Comparison of ENCODE assay signal across 8 mouse cellular contexts in the genomic region with DNA sequence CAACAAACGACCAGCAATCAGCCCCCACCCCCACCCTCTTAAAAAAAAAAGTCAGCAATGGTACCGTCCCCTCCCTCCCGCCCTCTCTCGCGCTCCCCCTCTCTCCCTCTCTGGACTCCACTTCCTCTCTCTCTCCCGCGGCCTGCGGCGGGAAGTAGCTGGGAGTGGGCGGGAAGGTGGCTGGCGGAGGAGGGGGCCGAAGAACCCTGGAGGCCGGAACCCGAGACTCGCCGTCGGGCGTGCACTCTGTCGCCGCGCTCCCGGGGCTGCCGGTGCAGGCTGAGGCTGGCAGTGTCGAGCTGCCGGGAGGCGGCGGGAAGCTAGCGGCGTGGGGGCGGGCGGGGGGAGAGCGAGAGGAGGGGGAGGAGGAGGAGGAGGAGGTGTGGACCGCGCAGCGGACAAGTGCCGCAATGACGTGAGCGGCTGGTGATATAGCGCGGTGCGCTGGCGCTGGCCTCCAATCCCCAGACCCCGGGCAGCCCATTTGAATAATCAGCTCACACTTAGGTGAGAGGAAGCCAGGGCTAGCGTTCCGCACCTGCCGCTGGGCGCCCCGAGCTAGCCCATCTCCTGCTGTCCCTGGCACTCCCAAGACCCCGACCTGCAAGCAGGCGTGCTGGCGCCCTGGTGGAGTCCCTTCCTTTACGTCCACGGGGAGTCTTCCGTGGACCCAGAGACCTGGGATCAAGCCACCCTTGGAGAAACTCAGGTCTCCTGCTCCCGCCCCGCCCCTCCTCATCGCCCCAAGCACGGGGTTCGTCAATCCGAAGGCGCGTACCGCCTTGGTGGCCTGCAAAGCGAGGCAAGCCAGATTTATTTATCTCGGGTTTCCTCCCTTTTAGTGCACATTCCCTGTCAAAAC. TPM values are rescaled to one million over a fixed set of nuclear protein-coding genes. Genes with fewer than 3 reads are reported as not detected.
DNase-seq lines count a peak whose midpoint lies in the region; ATAC-seq and TF ChIP-seq lines count a peak whose summit lies in the region.

No protein-coding gene starts in this region.

- no peaks in the 10 kb centered on the region for H3K9me3 ChIP-seq in kidney, embryonic 16.5 days (ENCODE audit: low read length)
- H3K9me3 ChIP-seq in hindbrain, embryonic 14.5 days (ENCODE audit: control insufficient read depth, low read length), result no peaks in the 10 kb centered on the region
- no peaks in the 10 kb centered on the region for H3K9me3 ChIP-seq in lung, embryonic 14.5 days (ENCODE audit: low read depth, low read length)
- H3K9me3 ChIP-seq in stomach, embryonic 15.5 days, result no peaks in the 10 kb centered on the region

- H3K4me1 ChIP-seq in kidney, embryonic 16.5 days (ENCODE audit: insufficient read depth, low read length), result peaks cover 16% of the 10 kb centered on the region
- no peaks in the 10 kb centered on the region for H3K4me1 ChIP-seq in hindbrain, embryonic 14.5 days (replicated peaks; ENCODE audit: control insufficient read depth, insufficient read depth, low read length)
- no peaks in the 10 kb centered on the region for H3K4me1 ChIP-seq in lung, embryonic 14.5 days (ENCODE audit: insufficient read depth)
- peaks cover 11% of the 10 kb centered on the region; the same call in 1 of the 2 replicates for H3K4me1 ChIP-seq in stomach, embryonic 15.5 days

- H3K9ac ChIP-seq in kidney, embryonic 16.5 days (replicated peaks; ENCODE audit: low read length), result no peak overlapping the region
- no peak overlapping the region for H3K9ac ChIP-seq in hindbrain, embryonic 14.5 days
- peak overlapping the region; percentile 67 for H3K9ac ChIP-seq in lung, embryonic 14.5 days
- 0 out of 2 replicates have a peak overlapping the region, but pooled peaks have one; percentile 19 for H3K9ac ChIP-seq in stomach, embryonic 15.5 days

- no peak for TF ChIP-seq CTCF in lung, embryonic 14.5 days (IDR thresholded peaks at IDR 0.05; ENCODE audit: low read depth)

- no peak overlapping the region for H3K27ac ChIP-seq in kidney, embryonic 16.5 days (ENCODE audit: low read length)
- H3K27ac ChIP-seq in hindbrain, embryonic 14.5 days, result no peak overlapping the region
- peak overlapping the region; percentile 97 for H3K27ac ChIP-seq in lung, embryonic 14.5 days (ENCODE audit: low read depth)
- peak overlapping the region; percentile 86 for H3K27ac ChIP-seq in stomach, embryonic 15.5 days

- H3K36me3 ChIP-seq in kidney, embryonic 16.5 days (ENCODE audit: insufficient read depth, low read length), result no peaks in the 10 kb centered on the region
- H3K36me3 ChIP-seq in hindbrain, embryonic 14.5 days (replicated peaks; ENCODE audit: control insufficient read depth, insufficient read depth), result no peaks in the 10 kb centered on the region
- 0 out of 2 replicates have a peak, but pooled peaks cover 15% of the 10 kb centered on the region for H3K36me3 ChIP-seq in lung, embryonic 14.5 days (ENCODE audit: insufficient read depth)
- H3K36me3 ChIP-seq in stomach, embryonic 15.5 days, result no peaks in the 10 kb centered on the region

- WGBS in kidney, embryonic 16.5 days, result 1% methylated on average over 51 of the region's 65 CpGs
- WGBS in hindbrain, embryonic 14.5 days, result 0% methylated on average over 55 of the region's 65 CpGs
- WGBS in lung, embryonic 14.5 days, result under 1% methylated on average over 63 of the region's 65 CpGs
- WGBS in stomach, embryonic 15.5 days, result under 1% methylated on average over 56 of the region's 65 CpGs

- peak overlapping the region; percentile 64 for H3K4me2 ChIP-seq in kidney, embryonic 16.5 days (replicated peaks; ENCODE audit: low read depth, low read length)
- peak overlapping the region; percentile 29 for H3K4me2 ChIP-seq in hindbrain, embryonic 14.5 days (replicated peaks)
- peak overlapping the region; percentile 59 for H3K4me2 ChIP-seq in lung, embryonic 14.5 days
- peak overlapping the region; percentile 67 for H3K4me2 ChIP-seq in stomach, embryonic 15.5 days

- H3K27me3 ChIP-seq in kidney, embryonic 16.5 days (ENCODE audit: insufficient read depth, low read length), result peaks cover 99% of the 10 kb centered on the region
- peaks cover 100% of the 10 kb centered on the region for H3K27me3 ChIP-seq in hindbrain, embryonic 14.5 days (ENCODE audit: control insufficient read depth, insufficient read depth, low read length)
- peaks cover 95% of the 10 kb centered on the region for H3K27me3 ChIP-seq in lung, embryonic 14.5 days (ENCODE audit: insufficient read depth, low read length)
- peaks cover 66% of the 10 kb centered on the region for H3K27me3 ChIP-seq in stomach, embryonic 15.5 days (replicated peaks)

- H3K4me3 ChIP-seq in kidney, embryonic 16.5 days (ENCODE audit: low read length), result peak overlapping the region; percentile 48
- peak overlapping the region; percentile 16 for H3K4me3 ChIP-seq in hindbrain, embryonic 14.5 days (replicated peaks; ENCODE audit: low read length)
- H3K4me3 ChIP-seq in lung, embryonic 14.5 days (ENCODE audit: low read depth, low read length), result peak overlapping the region; percentile 51
- peak overlapping the region; percentile 50 for H3K4me3 ChIP-seq in stomach, embryonic 15.5 days (replicated peaks)

- no peak for DNase-seq in kidney, adult 11 months
- no peak for DNase-seq in hindbrain, embryonic 14.5 days (ENCODE audit: low spot score)
- DNase-seq in lung, embryonic 14.5 days, result peak; percentile 73
- no peak for DNase-seq in natural killer cell, adult 2 months (ENCODE audit: low spot score in 2 of 2)
- no peak for DNase-seq in right cerebral cortex, postnatal 10 days (ENCODE audit: low spot score in 2 of 2)

- ATAC-seq in kidney, embryonic 16.5 days (ENCODE audit: low FRiP score, low TSS enrichment), result peak; percentile 59
- ATAC-seq in hindbrain, embryonic 14.5 days (ENCODE audit: low FRiP score), result no peak
- peak; percentile 77 for ATAC-seq in lung, embryonic 14.5 days (ENCODE audit: insufficient read depth)
- peak; percentile 83 for ATAC-seq in stomach, embryonic 15.5 days (ENCODE audit: insufficient read depth, low FRiP score, low read depth)
- no peak for ATAC-seq in activated CD4-positive, CD25-positive, alpha-beta regulatory T cell, adult 4 months

RNA-seq across cellular contexts. Expression of gene Foxa2, which starts 0.6 kb away (rescaled TPM):
- 0.14 and 0.49 TPM in 2 replicates for polyA plus RNA-seq in kidney, embryonic 16.5 days (2015; fragmentation: Nextera tagmentation; extraction: Ambion mirVana)
- 2.1 and 2.2 TPM in 2 replicates for polyA plus RNA-seq in hindbrain, embryonic 14.5 days (2014; fragmentation: Nextera tagmentation; extraction: Ambion mirVana)
- polyA plus RNA-seq in lung, embryonic 14.5 days (2014; fragmentation: Nextera tagmentation; extraction: Ambion mirVana), result 41.5 and 43.2 TPM in 2 replicates
- polyA plus RNA-seq in stomach, embryonic 15.5 days (2015; fragmentation: Nextera tagmentation; extraction: Ambion mirVana), result 13.0 and 18.4 TPM in 2 replicates
- not detected for polyA plus RNA-seq in activated CD4-positive, CD25-positive, alpha-beta regulatory T cell, adult 4 months (2017; shearing (Covaris generic))

Comparison
In these comparisons a context has a peak if more than half of its experiments do, and no peak if none do; other contexts are left out.
1. ATAC-seq: peak in kidney, embryonic 16.5 days (single experiment), lung, embryonic 14.5 days (single experiment) and stomach, embryonic 15.5 days (single experiment); none in hindbrain, embryonic 14.5 days (single experiment) and activated CD4-positive, CD25-positive, alpha-beta regulatory T cell, adult 4 months (single experiment).
2. H3K27ac ChIP-seq: peak in lung, embryonic 14.5 days (single experiment) and stomach, embryonic 15.5 days (single experiment); none in kidney, embryonic 16.5 days (single experiment) and hindbrain, embryonic 14.5 days (single experiment).
3. H3K9ac ChIP-seq: peak in lung, embryonic 14.5 days (single experiment) and stomach, embryonic 15.5 days (single experiment); none in kidney, embryonic 16.5 days (single experiment) and hindbrain, embryonic 14.5 days (single experiment).
4. Peak in every context shown above with its lines, with median percentiles within 50 percentile points of each other: H3K4me2 ChIP-seq and H3K4me3 ChIP-seq.